In the genomic region with DNA sequence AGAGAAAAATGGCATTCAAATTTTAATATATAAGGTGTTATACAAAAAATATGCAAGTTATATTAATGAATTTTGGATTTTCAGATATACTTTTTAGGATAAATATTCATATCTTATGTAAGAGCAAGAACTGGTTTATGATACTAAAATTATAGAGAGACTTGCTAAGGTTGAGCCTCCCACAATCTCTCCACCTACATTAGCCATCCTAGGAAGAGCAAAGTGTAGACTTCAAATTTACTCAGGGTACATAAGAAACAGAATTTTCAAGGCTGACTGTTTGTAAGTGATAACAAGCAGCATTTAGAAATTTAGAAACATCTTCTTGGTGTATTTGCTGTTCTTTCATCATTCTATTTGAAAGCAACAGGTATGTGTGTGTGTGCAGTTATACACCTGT, we compare ENCODE assay signal across 25 mouse cellular contexts.
"Had no signal": no experiment of that assay in that cellular context is flagged by ENCODE, and none has a peak within 500 bp of the region (broad histone marks: within the 10 kb centered on the region; RNA-seq: fewer than 3 reads in every experiment).

No protein-coding gene starts in this region.

- H3K4me3 ChIP-seq: gastrocnemius, adult 2 months; heart, embryonic 10.5 days; heart, embryonic 12.5 days; hindbrain, embryonic 10.5 days; hindbrain, embryonic 12.5 days; intestine, embryonic 15.5 days; kidney, embryonic 15.5 days; limb, embryonic 13.5 days; limb, embryonic 15.5 days; liver, embryonic 12.5 days had no signal

- H3K9ac ChIP-seq: heart, embryonic 12.5 days; hindbrain, embryonic 12.5 days; hindbrain, embryonic 14.5 days; intestine, embryonic 15.5 days; kidney, embryonic 15.5 days; limb, embryonic 13.5 days; limb, embryonic 15.5 days; liver, embryonic 12.5 days had no signal

- ATAC-seq: hindbrain, embryonic 16.5 days; inflammation-experienced regulatory T-cells, adult 6 months; intestine, embryonic 15.5 days; intestine, postnatal 0 days; liver, embryonic 12.5 days had no signal

- H3K4me2 ChIP-seq: heart, embryonic 12.5 days; hindbrain, embryonic 12.5 days; hindbrain, embryonic 14.5 days; intestine, embryonic 15.5 days; kidney, embryonic 15.5 days; limb, embryonic 13.5 days; limb, embryonic 15.5 days; liver, embryonic 12.5 days had no signal

- H3K9me3 ChIP-seq: heart, embryonic 10.5 days; hindbrain, embryonic 10.5 days; hindbrain, embryonic 12.5 days; intestine, embryonic 15.5 days; kidney, embryonic 15.5 days; limb, embryonic 15.5 days; liver, embryonic 12.5 days had no signal

- H3K27me3 ChIP-seq: heart, embryonic 12.5 days; hindbrain, embryonic 12.5 days; intestine, embryonic 15.5 days; kidney, embryonic 15.5 days; limb, embryonic 13.5 days; limb, embryonic 15.5 days; liver, embryonic 12.5 days had no signal

- H3K36me3 ChIP-seq: heart, embryonic 10.5 days; heart, embryonic 12.5 days; hindbrain, embryonic 10.5 days; hindbrain, embryonic 12.5 days; intestine, embryonic 15.5 days; kidney, embryonic 15.5 days; limb, embryonic 13.5 days; limb, embryonic 15.5 days; liver, embryonic 12.5 days had no signal

- DNase-seq: gastrocnemius, adult 2 months; gastrocnemius, postnatal 10 days; gastrocnemius, postnatal 25 days; heart, adult 18-20 months; heart, postnatal 10 days; heart, postnatal 4 days; kidney, adult 2 months; kidney, adult 9 months; kidney, postnatal 14 days; kidney, postnatal 36 days; left cerebral cortex, postnatal 4 days had no signal

- H3K27ac ChIP-seq: gastrocnemius, adult 2 months; heart, embryonic 10.5 days; hindbrain, embryonic 10.5 days; hindbrain, embryonic 12.5 days; hindbrain, embryonic 14.5 days; intestine, embryonic 15.5 days; kidney, embryonic 15.5 days; kidney, postnatal 0 days; limb, embryonic 13.5 days; limb, embryonic 15.5 days; liver, embryonic 12.5 days had no signal

- H3K4me1 ChIP-seq: heart, embryonic 10.5 days; heart, embryonic 12.5 days; hindbrain, embryonic 10.5 days; hindbrain, embryonic 12.5 days; kidney, embryonic 15.5 days; limb, embryonic 15.5 days; liver, embryonic 12.5 days had no signal
